Mouse (Mus musculus) CH12.LX (cell line): ENCODE data around the gene Trpm3.

Experiments
- CTCF ChIP-seq, 2 experiments: IDR thresholded peaks in 1 of 2; conservative IDR thresholded peaks in 1 of 2; 2 replicates each; pipeline ENCODE4 v1.5.1; 2011 to 2012; ENCODE audit warnings: low read depth in 2 of 2, low read length in 2 of 2, improper control_type of control experiment in 1 of 2, inconsistent platforms in 1 of 2, mild to moderate bottlenecking in 1 of 2, moderate library complexity in 1 of 2
- E2F4 ChIP-seq: IDR thresholded peaks from 2 replicates; pipeline ENCODE4 v1.6.1; 2011; ENCODE audit warnings: low read depth, low read length, improper control_type of control experiment; ENCODE audit not compliant: insufficient replicate concordance
- ELF1 ChIP-seq: IDR thresholded peaks from 2 replicates; pipeline ENCODE4 v1.6.1; 2014; ENCODE audit warnings: low read depth, mild to moderate bottlenecking, inconsistent platforms, low read length, improper control_type of control experiment
- MAZ ChIP-seq: IDR thresholded peaks from 2 replicates; pipeline ENCODE4 v1.6.1; 2012; ENCODE audit warnings: low read depth, mild to moderate bottlenecking, inconsistent platforms, low read length, improper control_type of control experiment, moderate library complexity
- POLR2A ChIP-seq: IDR thresholded peaks from 2 replicates; pipeline ENCODE4 v1.6.1; 2011; ENCODE audit warnings: low read depth, mild to moderate bottlenecking, improper control_type of control experiment, low read length
- RAD21 ChIP-seq: IDR thresholded peaks from 2 replicates; pipeline ENCODE4 v1.6.1; 2011; ENCODE audit warnings: low read depth, mild to moderate bottlenecking, low read length, improper control_type of control experiment, moderate library complexity
- SMC3 ChIP-seq: IDR thresholded peaks from 2 replicates; pipeline ENCODE4 v1.6.1; 2011; ENCODE audit warnings: low read depth, low read length, improper control_type of control experiment
- TBP ChIP-seq: conservative IDR thresholded peaks from 2 replicates; pipeline ENCODE4 v1.6.1; 2011; ENCODE audit warnings: low read depth, low read length, improper control_type of control experiment
- ZC3H11A ChIP-seq: IDR thresholded peaks from 2 replicates; pipeline ENCODE4 v1.6.1; 2012; ENCODE audit warnings: low read depth, mild to moderate bottlenecking, inconsistent platforms, low read length, improper control_type of control experiment
- ZNF384 ChIP-seq: IDR thresholded peaks from 2 replicates; pipeline ENCODE4 v1.6.1; 2012; ENCODE audit warnings: low read depth, low read length, improper control_type of control experiment, inconsistent platforms

DNA sequence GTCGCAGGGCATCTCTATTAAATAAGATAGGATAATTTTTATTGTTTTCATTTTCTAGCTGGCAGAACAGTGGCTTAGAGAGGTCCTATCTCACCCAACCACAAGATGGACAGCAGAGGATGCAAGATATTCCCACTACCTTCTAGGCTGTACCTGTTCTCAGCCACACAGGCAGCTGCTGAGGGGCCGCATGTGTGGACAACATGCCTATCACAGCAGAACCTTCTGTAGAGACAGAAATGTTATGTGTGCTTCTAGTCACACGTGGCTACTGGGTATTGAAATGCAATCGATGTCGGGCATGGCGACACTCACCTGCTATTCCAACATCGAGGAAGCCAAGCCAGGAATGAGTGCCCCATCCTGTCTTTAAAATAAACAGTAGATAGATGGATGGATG lies 744.3 kb downstream of the Trpm3 start:
- TF ChIP-seq CTCF (conservative IDR thresholded peaks at IDR 0.05 in 1 of 2, IDR thresholded peaks at IDR 0.05 in 1 of 2; ENCODE audit: low read depth in 2 of 2, low read length in 2 of 2) = no peak
- no peak for TF ChIP-seq ZNF384
- TF ChIP-seq POLR2A = no peak
- no peak for TF ChIP-seq E2F4
- no peak for TF ChIP-seq TBP
- no peak for TF ChIP-seq ELF1
- TF ChIP-seq RAD21 = no peak
- TF ChIP-seq SMC3 = no peak
- no peak for TF ChIP-seq MAZ
- TF ChIP-seq ZC3H11A = no peak
